Mouse (Mus musculus) liver, adult 2 months (tissue): ENCODE data around the gene Epas1.

ENCODE experiments used
- CTCF ChIP-seq: fragments of 200-500 bp; IDR thresholded peaks from 2 replicates; pipeline ENCODE4 v1.5.1; 2011; ENCODE audit warnings: low read depth, low read length, control low read depth
- POLR2A ChIP-seq: fragments of 200-500 bp; IDR thresholded peaks from 2 replicates; pipeline ENCODE4 v1.6.1; 2011; ENCODE audit warnings: low read length, control low read depth; ENCODE audit not compliant: insufficient read depth; ENCODE audit errors: extremely low read depth

DNA sequence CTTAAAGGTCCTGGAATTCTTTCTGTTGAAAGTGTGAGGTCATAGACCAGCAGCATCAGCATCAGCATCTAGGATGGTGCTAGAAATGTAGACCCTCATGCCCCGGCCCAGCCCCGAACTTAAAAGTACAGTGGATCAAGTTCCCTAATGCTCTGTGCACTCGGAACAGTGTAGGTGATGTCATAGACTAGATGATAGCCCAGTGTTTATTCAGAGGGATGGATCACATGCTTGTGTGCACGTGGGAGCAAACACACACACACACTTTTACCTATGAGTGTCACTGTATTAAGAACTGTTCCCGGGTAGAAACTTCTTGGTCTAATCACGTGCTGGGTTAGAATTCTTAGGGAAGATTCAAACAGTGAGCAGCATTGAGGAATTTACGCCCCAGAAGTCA lies 33.0 kb downstream of the Epas1 start:
- no peak for TF ChIP-seq CTCF
- no peak for TF ChIP-seq POLR2A
